Mouse (Mus musculus): ENCODE results near the gene B4galnt2.

- TF ChIP-seq CTCF (IDR thresholded peaks at IDR 0.05; ENCODE audit: borderline replicate concordance, extremely low read depth, insufficient read depth, insufficient read length) (no peak), POLR2A (IDR thresholded peaks at IDR 0.05; ENCODE audit: borderline replicate concordance, extremely low read depth, insufficient read depth, insufficient read length, poor library complexity, severe bottlenecking) (no peak)
Observed at GRCm38 (mm10) chr11:95838598-95838997, 76.1 kb downstream of the B4galnt2 start.
